Mouse (Mus musculus) G1E (cell line): ENCODE data around the gene Prpsap1. TPM values are rescaled to one million over a fixed set of nuclear protein-coding genes. Genes with fewer than 3 reads are reported as not detected.

Experiments
- ATAC-seq: 2 replicates; pipeline ENCODE4 v1.8.0; 2016; ENCODE audit warnings: mild to moderate bottlenecking; ENCODE audit not compliant: insufficient number of reproducible peaks, poor library complexity, low FRiP score, severe bottlenecking; ENCODE audit errors: extremely low read depth
- DNase-seq: peaks from one replicate; pipeline ENCODE4 v3.0.0; 2012; ENCODE audit warnings: low spot score
- H3K27me3 ChIP-seq: 2 replicates; pipeline ENCODE4 v1.6.1; 2012; ENCODE audit warnings: mild to moderate bottlenecking, low read length, inconsistent platforms; ENCODE audit not compliant: insufficient read depth
- H3K36me3 ChIP-seq: replicated peaks from 2 replicates; pipeline ENCODE3; 2012; ENCODE audit warnings: mild to moderate bottlenecking, inconsistent platforms
- H3K4me1 ChIP-seq: 2 replicates; pipeline ENCODE4 v1.6.1; 2012; ENCODE audit warnings: low read depth, low read length, inconsistent platforms, mixed read lengths; ENCODE audit not compliant: insufficient read depth
- H3K4me3 ChIP-seq: 2 replicates; pipeline ENCODE4 v1.5.1; 2012; ENCODE audit warnings: low read depth, mild to moderate bottlenecking, inconsistent platforms, low read length, moderate library complexity, mixed read lengths
- H3K9me3 ChIP-seq: replicated peaks from 2 replicates; pipeline ENCODE4 v1.6.1; 2012; ENCODE audit warnings: inconsistent platforms
- CTCF ChIP-seq: IDR thresholded peaks from 2 replicates; pipeline ENCODE4 v1.5.1; 2012; ENCODE audit warnings: low read depth, low read length, inconsistent platforms, mixed read lengths
- GATA1 ChIP-seq: IDR thresholded peaks from 2 replicates; pipeline ENCODE4 v1.6.1; 2012; ENCODE audit warnings: borderline replicate concordance, low read length, inconsistent platforms, mixed read lengths
- GATA2 ChIP-seq: IDR thresholded peaks from 2 replicates; pipeline ENCODE4 v1.6.1; 2012; ENCODE audit warnings: low read depth, low read length, inconsistent platforms, borderline replicate concordance
- POLR2AphosphoS5 ChIP-seq: IDR thresholded peaks from 2 replicates; pipeline ENCODE4 v1.6.1; 2012; ENCODE audit warnings: low read depth, low read length, inconsistent platforms; ENCODE audit not compliant: insufficient replicate concordance
- TAL1 ChIP-seq: conservative IDR thresholded peaks from 2 replicates; pipeline ENCODE4 v1.6.1; 2012; ENCODE audit warnings: low read depth, low read length, inconsistent platforms, mixed read lengths
- polyA plus RNA-seq: library from polyadenylated mRNA; stranded (reverse); fragments of >175 nt; gene quantifications from 2 replicates; pipeline ENCODE4 v1.2.3, GENCODE M21; 2012
- total RNA-seq, 2 experiments: library from RNA; stranded (forward) in 1 of 2; stranded (reverse) in 1 of 2; fragments of 200-1000 nt in 1 of 2; fragments of >200 nt in 1 of 2; fragmentation: Nextera tagmentation in 1 of 2; gene quantifications; 2 replicates each; pipeline ENCODE4 v1.2.3; 2014 to 2017

Gene Prpsap1
- total and polyA plus RNA-seq, 3 experiments: 33.3 to 53.9 (median 53.7) TPM

DNA sequence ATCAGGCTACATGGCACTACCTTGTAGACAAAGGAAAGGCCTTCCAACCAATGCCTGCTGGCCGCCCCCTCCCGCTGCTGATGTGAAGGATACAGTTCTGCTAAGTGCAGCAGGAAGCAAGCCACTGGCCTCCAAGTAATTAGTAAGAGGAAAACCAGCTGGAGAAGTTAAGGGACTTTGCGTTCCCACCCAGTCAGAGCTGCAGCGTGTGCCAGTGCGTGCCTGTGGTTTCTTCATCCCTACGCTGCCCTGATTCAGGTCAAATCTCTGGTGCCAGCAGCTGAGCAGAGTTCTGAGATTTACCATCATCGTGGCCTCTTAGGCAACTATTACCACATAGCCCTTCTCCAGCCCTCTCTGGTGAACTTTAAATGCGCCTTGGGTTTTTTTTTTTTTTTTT is 24.5 kb upstream of the Prpsap1 start:
- TF ChIP-seq POLR2AphosphoS5 (no peak), GATA1 (no peak), TAL1 (no peak), CTCF (no peak), GATA2 (no peak)
- DNase-seq (no peak), ATAC-seq (no peak)
- H3K4me1 ChIP-seq: peaks cover 30% of the 10 kb centered on the region
- no peaks in the 10 kb centered on the region for H3K9me3 ChIP-seq
- no peaks in the 10 kb centered on the region for H3K36me3 ChIP-seq
- peaks cover 13% of the 10 kb centered on the region for H3K27me3 ChIP-seq
- no peak overlapping the region for H3K4me3 ChIP-seq

GRCm38 (mm10) chr11:116515330-116516020 is 21.5 kb upstream of the Prpsap1 start:
- ATAC-seq (no peak), DNase-seq (no peak)
- Histone ChIP-seq H3K4me1 (peaks cover 35% of the 10 kb centered on the region), H3K27me3 (peaks cover 9% of the 10 kb centered on the region), H3K9me3 (no peaks in the 10 kb centered on the region), H3K4me3 (no peak overlapping the region), H3K36me3 (no peaks in the 10 kb centered on the region)
- TF ChIP-seq POLR2AphosphoS5 (no peak), GATA2 (no peak), CTCF (no peak), TAL1 (no peak), GATA1 (no peak)

- Histone ChIP-seq H3K36me3 (no peaks in the 10 kb centered on the region), H3K4me3 (no peak overlapping the region), H3K9me3 (no peaks in the 10 kb centered on the region), H3K27me3 (peaks cover 2% of the 10 kb centered on the region; the same call in 1 of the 2 replicates), H3K4me1 (peaks cover 36% of the 10 kb centered on the region)
- DNase-seq (no peak), ATAC-seq (no peak)
- TF ChIP-seq CTCF (no peak), TAL1 (no peak), GATA1 (no peak), POLR2AphosphoS5 (no peak), GATA2 (no peak)
Measured at GRCm38 (mm10) chr11:116513531-116514038, 19.6 kb upstream of the Prpsap1 start.

DNA sequence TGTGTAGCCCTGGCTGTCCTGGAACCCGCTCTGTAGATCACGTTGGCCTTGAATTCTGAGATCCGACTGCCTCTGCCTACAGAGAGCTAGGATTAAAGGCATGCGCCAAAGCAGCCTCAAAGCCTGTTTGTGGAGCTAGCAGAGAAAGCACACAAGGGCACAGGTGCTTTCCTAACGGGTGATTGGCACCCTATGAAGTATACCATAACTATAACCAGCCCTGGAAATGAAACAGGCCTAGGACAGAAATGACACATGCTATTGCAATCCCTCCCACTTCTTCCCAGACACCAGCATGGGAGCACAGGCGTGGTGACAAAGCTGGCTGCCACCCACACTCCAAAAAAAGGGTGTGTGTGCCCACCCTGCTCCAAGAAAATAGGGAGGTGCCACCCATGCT is 19.0 kb upstream of the Prpsap1 start:
- Histone ChIP-seq H3K9me3 (no peaks in the 10 kb centered on the region), H3K36me3 (no peaks in the 10 kb centered on the region), H3K4me3 (no peak overlapping the region), H3K27me3 (no peaks in the 10 kb centered on the region), H3K4me1 (peaks cover 34% of the 10 kb centered on the region)
- no peak for ATAC-seq
- TF ChIP-seq POLR2AphosphoS5 (no peak), TAL1 (no peak), CTCF (no peak), GATA1 (no peak), GATA2 (no peak)
- no peak for DNase-seq

GRCm38 (mm10) chr11:116512154-116512553 is 18.2 kb upstream of the Prpsap1 start:
- Histone ChIP-seq H3K4me3 (no peak overlapping the region), H3K4me1 (peaks cover 36% of the 10 kb centered on the region), H3K36me3 (no peaks in the 10 kb centered on the region), H3K27me3 (no peaks in the 10 kb centered on the region), H3K9me3 (no peaks in the 10 kb centered on the region)
- no peak for DNase-seq
- TF ChIP-seq CTCF: no peak
- TF ChIP-seq POLR2AphosphoS5: no peak
- no peak for TF ChIP-seq GATA2
- no peak for TF ChIP-seq GATA1
- no peak for TF ChIP-seq TAL1
- no peak for ATAC-seq

GRCm38 (mm10) chr11:116511301-116511868 is 17.4 kb upstream of the Prpsap1 start:
- peaks cover 43% of the 10 kb centered on the region for H3K4me1 ChIP-seq
- no peaks in the 10 kb centered on the region for H3K27me3 ChIP-seq
- no peaks in the 10 kb centered on the region for H3K9me3 ChIP-seq
- no peaks in the 10 kb centered on the region for H3K36me3 ChIP-seq
- TF ChIP-seq GATA1 (no peak), POLR2AphosphoS5 (no peak), TAL1 (no peak), GATA2 (no peak), CTCF (no peak)
- H3K4me3 ChIP-seq: no peak overlapping the region
- DNase-seq: no peak
- no peak for ATAC-seq
